Comparison of ENCODE assay signal across 9 mouse cellular contexts in genomic region chr16:45810155-45810554, GRCm38 (mm10).
DNase-seq lines count a peak whose midpoint lies in the region; ATAC-seq and TF ChIP-seq lines count a peak whose summit lies in the region.
"Had no signal": no experiment of that assay in that cellular context is flagged by ENCODE, and none has a peak within 500 bp of the region (broad histone marks: within the 10 kb centered on the region; RNA-seq: fewer than 3 reads in every experiment).

No protein-coding gene starts in this region.

- peaks cover 53% of the 10 kb centered on the region for H3K36me3 ChIP-seq in kidney, embryonic 15.5 days
- H3K36me3 ChIP-seq in heart, embryonic 13.5 days = peaks cover 42% of the 10 kb centered on the region
- H3K36me3 ChIP-seq in liver, embryonic 11.5 days (ENCODE audit: control insufficient read depth, insufficient read depth, low read length) = peaks cover 5% of the 10 kb centered on the region
- H3K36me3 ChIP-seq in thymus, adult 2 months (ENCODE audit: control insufficient read depth, insufficient read depth, low read length) = no peaks in the 10 kb centered on the region
- H3K36me3 ChIP-seq in hindbrain, embryonic 13.5 days = peaks cover 8% of the 10 kb centered on the region

- TF ChIP-seq CTCF in thymus, adult 2 months (IDR thresholded peaks at IDR 0.05; ENCODE audit: borderline replicate concordance, control insufficient read depth, extremely low read depth, insufficient read depth, low read length, poor library complexity) = no peak

- no peak overlapping the region for H3K9ac ChIP-seq in kidney, embryonic 15.5 days
- no peak overlapping the region for H3K9ac ChIP-seq in heart, embryonic 13.5 days
- H3K9ac ChIP-seq in liver, embryonic 11.5 days (ENCODE audit: low read depth, low read length) = no peak overlapping the region
- no peak overlapping the region for H3K9ac ChIP-seq in hindbrain, embryonic 13.5 days

- no peaks in the 10 kb centered on the region for H3K9me3 ChIP-seq in kidney, embryonic 15.5 days (replicated peaks)
- H3K9me3 ChIP-seq in heart, embryonic 13.5 days = no peaks in the 10 kb centered on the region
- no peaks in the 10 kb centered on the region for H3K9me3 ChIP-seq in liver, embryonic 11.5 days (ENCODE audit: control insufficient read depth, low read length)
- no peaks in the 10 kb centered on the region for H3K9me3 ChIP-seq in hindbrain, embryonic 13.5 days

- no peak overlapping the region for H3K4me3 ChIP-seq in kidney, embryonic 15.5 days (replicated peaks)
- H3K4me3 ChIP-seq in heart, embryonic 13.5 days = no peak overlapping the region
- H3K4me3 ChIP-seq in liver, embryonic 11.5 days (ENCODE audit: low read depth, low read length) = no peak overlapping the region
- no peak overlapping the region for H3K4me3 ChIP-seq in thymus, adult 2 months (ENCODE audit: control insufficient read depth, insufficient read depth, low read length)
- H3K4me3 ChIP-seq in hindbrain, embryonic 13.5 days = no peak overlapping the region

- DNase-seq in kidney, postnatal 25 days = no peak
- DNase-seq in liver, embryonic 11.5 days (ENCODE audit: low spot score) = no peak
- DNase-seq in thymus, adult 2 months = peak; percentile 19
- DNase-seq in layer of hippocampus, postnatal 10 days (ENCODE audit: low spot score in 2 of 2) = no peak
- DNase-seq: kidney, adult 2 months had no signal

- peaks cover 19% of the 10 kb centered on the region for H3K4me1 ChIP-seq in kidney, embryonic 15.5 days
- peaks cover 35% of the 10 kb centered on the region for H3K4me1 ChIP-seq in heart, embryonic 13.5 days
- 0 out of 2 replicates have a peak, but pooled peaks cover 3% of the 10 kb centered on the region for H3K4me1 ChIP-seq in liver, embryonic 11.5 days (replicated peaks; ENCODE audit: control insufficient read depth, insufficient read depth, low read length)
- peaks cover 11% of the 10 kb centered on the region for H3K4me1 ChIP-seq in thymus, adult 2 months (replicated peaks; ENCODE audit: control insufficient read depth, insufficient read depth, low read length)
- H3K4me1 ChIP-seq in hindbrain, embryonic 13.5 days (replicated peaks) = no peaks in the 10 kb centered on the region

- no peaks in the 10 kb centered on the region for H3K27me3 ChIP-seq in kidney, embryonic 15.5 days
- no peaks in the 10 kb centered on the region for H3K27me3 ChIP-seq in heart, embryonic 13.5 days (replicated peaks)
- H3K27me3 ChIP-seq in liver, embryonic 11.5 days (replicated peaks; ENCODE audit: control insufficient read depth, insufficient read depth, low read length) = no peaks in the 10 kb centered on the region
- H3K27me3 ChIP-seq in thymus, adult 2 months (ENCODE audit: control insufficient read depth, insufficient read depth, low read length) = no peaks in the 10 kb centered on the region
- H3K27me3 ChIP-seq in hindbrain, embryonic 13.5 days = no peaks in the 10 kb centered on the region

- 35% methylated on average over 2 of the region's 2 CpGs for WGBS in kidney, embryonic 15.5 days
- 37% methylated on average over 2 of the region's 2 CpGs for WGBS in heart, embryonic 13.5 days
- 49% methylated on average over 2 of the region's 2 CpGs for WGBS in liver, embryonic 11.5 days
- 23% methylated on average over 2 of the region's 2 CpGs for WGBS in thymus, adult 2 months
- 83% methylated on average over 2 of the region's 2 CpGs for WGBS in hindbrain, embryonic 13.5 days

- H3K27ac ChIP-seq in kidney, embryonic 15.5 days = peak overlapping the region; percentile 56
- H3K27ac ChIP-seq in heart, embryonic 13.5 days (replicated peaks) = peak overlapping the region; percentile 82
- no peak overlapping the region for H3K27ac ChIP-seq in liver, embryonic 11.5 days (ENCODE audit: low read depth, low read length)
- H3K27ac ChIP-seq in thymus, adult 2 months (ENCODE audit: control insufficient read depth, insufficient read depth, low read length) = no peak overlapping the region
- H3K27ac ChIP-seq in hindbrain, embryonic 13.5 days = no peak overlapping the region

- H3K4me2 ChIP-seq in kidney, embryonic 15.5 days = no peak overlapping the region
- H3K4me2 ChIP-seq in heart, embryonic 13.5 days = peak overlapping the region; percentile 47
- H3K4me2 ChIP-seq in liver, embryonic 11.5 days = no peak overlapping the region
- H3K4me2 ChIP-seq in hindbrain, embryonic 13.5 days = no peak overlapping the region

- TF ChIP-seq POLR2A in thymus, adult 2 months (IDR thresholded peaks at IDR 0.05; ENCODE audit: control insufficient read depth, extremely low read depth, insufficient read depth, low read length, poor library complexity) = no peak

- peak; percentile 74; the same call in 1 of the 2 replicates for ATAC-seq in kidney, embryonic 15.5 days (replicated peaks; ENCODE audit: low FRiP score)
- peak; percentile 60 for ATAC-seq in heart, embryonic 13.5 days (ENCODE audit: extremely low read depth, insufficient number of reproducible peaks, low FRiP score, low TSS enrichment)
- ATAC-seq in liver, embryonic 11.5 days (replicated peaks; ENCODE audit: low FRiP score) = peak; percentile 57; the same call in 1 of the 2 replicates
- no peak for ATAC-seq in hindbrain, embryonic 13.5 days (ENCODE audit: low FRiP score)
- no peak for ATAC-seq in granulocyte monocyte progenitor cell, adult 5-6 weeks (replicated peaks; ENCODE audit: poor library complexity, severe bottlenecking)

Comparison
In these comparisons a context has a peak if more than half of its experiments do, and no peak if none do; other contexts are left out.
1. ATAC-seq: peak in kidney, embryonic 15.5 days (single experiment), heart, embryonic 13.5 days (single experiment) and liver, embryonic 11.5 days (single experiment); none in hindbrain, embryonic 13.5 days (single experiment) and granulocyte monocyte progenitor cell, adult 5-6 weeks (single experiment).
2. H3K27ac ChIP-seq: peak in kidney, embryonic 15.5 days (single experiment) and heart, embryonic 13.5 days (single experiment); none in liver, embryonic 11.5 days (single experiment), thymus, adult 2 months (single experiment) and hindbrain, embryonic 13.5 days (single experiment).